Mouse (Mus musculus): ENCODE results near the gene Daam2. TPM values are rescaled to one million over a fixed set of nuclear protein-coding genes. Genes with fewer than 3 reads are reported as not detected.

Daam2 gene
- polyA plus RNA-seq, 1 experiment from 2014 or later: 2.1 TPM

Other genes starting within 250 kb of the Daam2 start
- 4.5 and 6.1 TPM in 2 replicates for gene Mocs1, start 136.0 kb downstream of the Daam2 start, polyA plus RNA-seq (2015; fragmentation: Nextera tagmentation; extraction: Ambion mirVana)
- 2.0 and 2.9 TPM in 2 replicates for gene Kif6, start 50.8 kb upstream of the Daam2 start, polyA plus RNA-seq (2015; fragmentation: Nextera tagmentation; extraction: Ambion mirVana)

Measured in hindbrain, embryonic 16.5 days (tissue).